Mouse (Mus musculus) liver, embryonic 14.5 days (tissue): ENCODE data around the gene Dgcr6. TPM values are rescaled to one million over a fixed set of nuclear protein-coding genes. Genes with fewer than 3 reads are reported as not detected.
"Not testable (repeated sequence)": the region's sequence is repeated elsewhere in the genome, so short reads cannot be mapped to it uniquely, and the experiment has no call there.

Experiments used
- ATAC-seq: fragments of 200-750 bp; cut with Nextera tagmentation; 2 replicates; pipeline ENCODE4 v1.8.0; 2017; ENCODE audit warnings: moderate number of reproducible peaks, mild to moderate bottlenecking, moderate library complexity; ENCODE audit not compliant: insufficient read depth
- DNase-seq, 3 experiments: peaks; one replicate each; pipeline ENCODE4 v3.0.0-alpha.2; 2012 to 2013; ENCODE audit warnings: low read depth in 3 of 3, low spot score in 3 of 3
- H3K27ac ChIP-seq: fragments of 300-500 bp; sonication (generic); 2 replicates; pipeline ENCODE4 v1.5.1; 2014; ENCODE audit warnings: moderate library complexity, mild to moderate bottlenecking, control low read depth, inconsistent platforms
- H3K27me3 ChIP-seq: fragments of 300-500 bp; sonication (generic); 2 replicates; pipeline ENCODE4 v1.6.1; 2014; ENCODE audit warnings: mild to moderate bottlenecking, low read length, moderate library complexity; ENCODE audit not compliant: control insufficient read depth, insufficient read depth
- H3K36me3 ChIP-seq: fragments of 300-500 bp; sonication (generic); replicated peaks from 2 replicates; pipeline ENCODE4 v1.6.1; 2014; ENCODE audit warnings: low read depth; ENCODE audit not compliant: control insufficient read depth, insufficient read depth
- H3K4me1 ChIP-seq, 2 experiments: fragments of 200-500 bp in 1 of 2; fragments of 300-500 bp in 1 of 2; sonication (generic) in 1 of 2; replicated peaks; 2 replicates each; pipeline ENCODE4 v1.6.1; 2012 to 2014; ENCODE audit warnings: antibody characterized with exemption in 1 of 2, inconsistent platforms in 1 of 2, low read length in 1 of 2; ENCODE audit not compliant: control insufficient read depth in 2 of 2, insufficient read depth in 2 of 2
- H3K4me2 ChIP-seq: fragments of 300-500 bp; sonication (generic); 2 replicates; pipeline ENCODE4 v1.6.1; 2014; ENCODE audit warnings: low read depth, mild to moderate bottlenecking, control low read depth, moderate library complexity
- H3K4me3 ChIP-seq, 2 experiments: fragments of 200-500 bp in 1 of 2; fragments of 300-500 bp in 1 of 2; sonication (generic) in 1 of 2; 2 replicates each; pipeline ENCODE4 v1.5.1; 2012 to 2014; ENCODE audit warnings: low read depth in 2 of 2, low read length in 2 of 2, mild to moderate bottlenecking in 2 of 2, control low read depth in 1 of 2, inconsistent platforms in 1 of 2, moderate library complexity in 1 of 2; ENCODE audit not compliant: insufficient read depth in 1 of 2
- H3K9ac ChIP-seq: fragments of 300-500 bp; sonication (generic); replicated peaks from 2 replicates; pipeline ENCODE4 v1.6.1; 2014; ENCODE audit warnings: mild to moderate bottlenecking, control low read depth, moderate library complexity
- H3K9me3 ChIP-seq: fragments of 300-500 bp; sonication (generic); 2 replicates; pipeline ENCODE4 v1.6.1; 2016; ENCODE audit warnings: low read length, mixed read lengths; ENCODE audit not compliant: control insufficient read depth
- CTCF ChIP-seq: IDR thresholded peaks from 2 replicates; pipeline ENCODE4 v1.5.1; 2016; ENCODE audit warnings: antibody characterized with exemption, low read depth, control low read depth
- EP300 ChIP-seq: IDR thresholded peaks from 2 replicates; pipeline ENCODE4 v1.6.1; 2016; ENCODE audit warnings: antibody characterized with exemption, low read depth
- WGBS: fragments of 180-500 bp; shearing (Covaris S2); extraction: QIAGEN DNeasy Blood & Tissue Kit; methylation state at CpG from one replicate; pipeline ENCODE4 v1.1.7; 2014; ENCODE audit not compliant: insufficient replicate concordance; 5-methylcytosine and 5-hydroxymethylcytosine counted together
- polyA plus RNA-seq, 2 experiments: library from polyadenylated mRNA; depleted of rRNA in 1 of 2; stranded (reverse) in 1 of 2; unstranded in 1 of 2; fragments of >200 nt; fragmentation: Nextera tagmentation in 1 of 2; extraction: Ambion mirVana in 1 of 2; gene quantifications; 2 replicates each; pipeline versions ENCODE4 v1.2.1 to v1.2.3; 2012 to 2014

Dgcr6 gene
- polyA plus RNA-seq (2012; rRNA removed) (11.4 and 12.5 TPM in 2 replicates), polyA plus RNA-seq (2014; fragmentation: Nextera tagmentation; extraction: Ambion mirVana) (22.1 and 22.5 TPM in 2 replicates)

- H3K27me3 ChIP-seq = no peaks in the 10 kb centered on the region
- ATAC-seq (no peak), DNase-seq (peak; percentile 17 to 36 (median 25))
- no peak within 1 kb of the TSS for H3K4me2 ChIP-seq
- no peaks in the 10 kb centered on the region for H3K4me1 ChIP-seq
- no peak within 1 kb of the TSS for H3K27ac ChIP-seq
- H3K9ac ChIP-seq = no peak within 1 kb of the TSS
- WGBS = 14% methylated on average over 11 of the region's 11 CpGs
- no peaks in the 10 kb centered on the region for H3K36me3 ChIP-seq
- H3K9me3 ChIP-seq = no peaks in the 10 kb centered on the region
- no peak for TF ChIP-seq EP300
- TF ChIP-seq CTCF = peak; percentile 91
- H3K4me3 ChIP-seq = no peak within 1 kb of the TSS
Observed at GRCm38 (mm10) chr16:18052731-18053202, at the start of gene Dgcr6. Gene Dgcr6 (plus strand): TSS chr16:18052860.

DNA sequence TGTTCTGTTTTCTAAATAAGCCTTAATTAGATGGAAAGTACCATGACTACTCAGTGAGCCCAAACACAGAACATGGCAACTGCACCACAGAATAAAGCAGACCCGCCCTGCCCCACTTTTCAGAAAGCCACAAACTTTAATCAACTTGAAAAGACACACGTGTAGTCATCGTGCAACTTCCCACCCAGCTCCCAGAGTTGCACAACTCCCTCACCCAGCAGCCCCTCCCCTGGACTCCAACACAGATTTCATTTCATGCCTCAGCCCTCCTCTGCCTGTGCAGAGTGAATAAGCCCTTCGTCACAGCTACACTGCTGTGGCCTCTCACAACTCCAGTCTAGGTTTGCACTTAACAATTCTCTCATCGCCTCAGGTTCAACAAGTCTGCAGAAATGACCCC lies 48.1 kb upstream of the Dgcr6 start:
- Histone ChIP-seq H3K36me3 (no peaks in the 10 kb centered on the region), H3K4me2 (no peak overlapping the region), H3K4me3 (no peak overlapping the region), H3K9ac (no peak overlapping the region), H3K9me3 (no peaks in the 10 kb centered on the region), H3K4me1 (no peaks in the 10 kb centered on the region; a peak in 1 of 4 replicates), H3K27me3 (no peaks in the 10 kb centered on the region), H3K27ac (no peak overlapping the region)
- no peak for DNase-seq
- TF ChIP-seq EP300 (no peak), CTCF (no peak)
- no peak for ATAC-seq
- WGBS = 43% methylated on average over 5 of the region's 5 CpGs

DNA sequence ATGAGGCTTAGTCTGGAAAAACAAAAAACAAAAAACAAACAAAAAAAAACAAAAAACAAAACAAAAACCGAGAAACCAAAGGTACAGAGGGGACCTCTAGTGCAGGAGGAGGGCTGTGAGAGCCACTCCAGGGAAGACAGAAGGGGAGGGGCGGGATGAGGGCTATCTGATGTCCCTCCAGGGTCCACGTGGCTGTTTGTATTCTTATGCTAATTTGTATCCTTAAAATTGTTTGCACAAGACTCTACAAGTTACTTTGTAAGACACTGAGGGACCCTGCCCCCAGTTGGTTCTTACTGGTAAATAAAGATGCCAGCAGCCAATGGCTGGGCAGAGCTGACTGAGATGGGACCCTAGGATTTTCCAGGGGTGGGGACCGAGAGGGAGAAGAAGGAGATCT lies 45.6 kb upstream of the Dgcr6 start:
- Histone ChIP-seq H3K36me3 (no peaks in the 10 kb centered on the region), H3K9me3 (no peaks in the 10 kb centered on the region), H3K9ac (no peak overlapping the region), H3K27ac (no peak overlapping the region), H3K4me2 (no peak overlapping the region), H3K27me3 (no peaks in the 10 kb centered on the region), H3K4me3 (no peak overlapping the region), H3K4me1 (no peaks in the 10 kb centered on the region)
- no peak for TF ChIP-seq CTCF
- TF ChIP-seq EP300 = no peak
- 40% methylated on average over 4 of the region's 4 CpGs for WGBS
- ATAC-seq (no peak), DNase-seq (no peak)

GRCm38 (mm10) chr16:18011101-18011500 lies 41.6 kb upstream of the Dgcr6 start:
- no peak for ATAC-seq
- no peak overlapping the region for H3K9ac ChIP-seq
- H3K27ac ChIP-seq = no peak overlapping the region
- no peaks in the 10 kb centered on the region for H3K4me1 ChIP-seq
- no peaks in the 10 kb centered on the region for H3K9me3 ChIP-seq
- H3K27me3 ChIP-seq = no peaks in the 10 kb centered on the region
- WGBS = 69% methylated on average over 6 of the region's 6 CpGs
- TF ChIP-seq EP300 (no peak), CTCF (no peak)
- H3K36me3 ChIP-seq = no peaks in the 10 kb centered on the region
- no peak overlapping the region for H3K4me3 ChIP-seq
- no peak overlapping the region for H3K4me2 ChIP-seq
- no peak for DNase-seq

DNA sequence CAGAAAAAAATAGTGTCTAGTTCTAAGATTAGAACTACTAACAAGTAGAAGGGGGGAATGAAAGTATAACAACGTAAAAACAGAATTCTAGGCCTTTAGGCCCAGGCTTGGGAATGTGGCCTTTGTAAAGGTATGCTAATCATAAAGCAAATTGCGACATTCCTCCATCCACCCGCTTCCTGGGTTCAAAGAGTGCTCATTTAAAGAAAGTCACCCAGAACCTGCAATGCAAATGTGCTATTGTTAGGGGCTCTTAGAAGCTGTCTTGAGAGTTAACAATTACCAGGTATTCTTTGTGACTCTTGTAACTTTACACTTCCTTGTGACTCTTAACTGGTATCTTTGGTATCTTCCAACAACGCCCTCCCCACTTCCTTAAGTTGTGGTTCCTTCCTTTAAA lies 36.2 kb upstream of the Dgcr6 start:
- H3K4me3 ChIP-seq, DNase-seq, H3K4me1 ChIP-seq, H3K36me3 ChIP-seq, ATAC-seq, H3K4me2 ChIP-seq, H3K27ac ChIP-seq, H3K9me3 ChIP-seq, H3K27me3 ChIP-seq, H3K9ac ChIP-seq: not testable (repeated sequence)
- 52% methylated on average over 4 of the region's 4 CpGs for WGBS
